Mouse (Mus musculus): ENCODE results near the gene Srcin1.

Srcin1 gene

DNA sequence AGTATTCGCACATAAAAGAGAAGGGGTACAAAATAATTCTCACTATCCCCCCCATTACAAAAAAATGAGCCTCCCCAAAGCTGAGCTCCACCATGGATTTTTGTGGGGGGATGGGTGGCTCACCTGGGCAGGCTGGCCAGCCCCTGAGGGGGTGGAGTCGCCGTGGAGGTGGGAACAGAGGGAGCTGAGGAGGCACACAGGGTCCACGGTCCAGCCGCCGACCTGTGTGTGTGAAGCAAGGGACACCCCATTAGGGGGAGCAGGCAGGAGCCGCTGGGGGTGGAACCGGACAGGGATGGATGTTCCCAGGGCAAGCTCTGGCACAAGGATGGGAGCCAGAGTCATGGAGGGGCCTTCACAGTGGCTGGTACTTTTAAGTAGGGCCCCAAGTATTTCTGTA is 27.2 kb downstream of the Srcin1 start:
- DNase-seq: no peak

DNA sequence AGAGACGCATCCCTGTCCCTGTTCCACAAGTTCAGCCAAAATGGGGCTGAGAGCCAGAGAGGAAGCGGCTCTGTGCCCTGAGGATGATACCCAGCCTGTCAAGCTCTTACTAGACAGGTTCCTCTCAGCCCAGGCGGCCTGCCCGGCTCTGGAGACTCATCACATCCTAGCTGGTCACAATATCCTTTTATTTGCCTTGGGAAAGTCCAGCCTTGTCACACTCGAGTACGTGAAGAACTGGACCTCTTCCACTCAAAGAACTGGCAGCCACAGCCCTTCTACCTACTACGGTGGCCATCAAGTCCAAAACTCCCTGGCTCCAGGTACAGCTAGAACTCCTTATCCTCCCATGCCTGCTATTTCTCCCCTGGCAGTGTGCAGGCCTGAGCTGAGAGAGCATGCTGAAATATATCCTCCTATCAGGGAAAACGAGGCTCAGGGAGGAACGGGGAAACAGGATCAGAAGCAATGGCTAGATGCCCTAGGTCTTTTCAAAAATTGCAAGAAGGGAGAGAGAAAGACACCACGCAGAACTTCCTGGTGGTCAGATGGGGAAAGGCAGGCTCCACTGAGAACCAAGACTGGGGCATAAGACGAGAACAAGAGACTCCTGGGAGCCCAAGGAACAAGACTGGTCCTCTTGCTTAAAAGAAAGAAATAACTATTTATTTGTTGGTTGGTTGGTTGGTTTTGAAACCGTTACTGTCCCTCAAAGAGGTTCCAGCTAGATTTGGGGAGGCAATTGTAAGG is 27.9 kb downstream of the Srcin1 start:
- no peak for DNase-seq

DNA sequence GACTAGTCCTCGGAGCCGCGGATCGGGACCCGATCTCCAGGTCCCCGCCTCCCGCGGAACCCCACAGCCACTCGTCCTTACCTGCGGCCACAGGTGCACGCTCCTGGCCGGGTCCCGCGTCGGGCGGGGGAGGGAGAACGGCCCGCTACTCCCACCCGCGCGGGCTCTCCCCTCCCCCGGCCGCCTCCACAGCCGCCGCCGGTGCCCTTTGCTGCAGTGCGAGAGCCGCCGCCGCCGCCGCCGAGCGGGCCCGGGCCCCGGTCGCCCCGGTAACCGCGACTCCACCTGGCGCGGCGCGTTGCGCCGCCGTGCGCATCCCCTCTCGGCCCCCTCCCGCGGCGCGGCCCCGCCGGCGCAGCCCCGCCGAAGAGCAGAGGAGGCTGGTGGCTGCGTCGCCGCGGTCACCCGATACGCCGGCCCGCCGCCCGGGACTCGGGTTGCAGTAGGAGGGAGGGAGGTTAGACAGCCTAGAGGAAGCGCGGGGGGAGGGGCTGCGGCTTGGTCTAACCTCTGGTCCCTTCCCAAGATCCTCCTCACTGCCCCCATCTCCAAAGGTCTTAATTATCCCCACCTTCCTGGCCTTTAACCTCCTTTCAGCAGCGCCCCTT is 29.1 kb downstream of the Srcin1 start:
- no peak for DNase-seq

DNA sequence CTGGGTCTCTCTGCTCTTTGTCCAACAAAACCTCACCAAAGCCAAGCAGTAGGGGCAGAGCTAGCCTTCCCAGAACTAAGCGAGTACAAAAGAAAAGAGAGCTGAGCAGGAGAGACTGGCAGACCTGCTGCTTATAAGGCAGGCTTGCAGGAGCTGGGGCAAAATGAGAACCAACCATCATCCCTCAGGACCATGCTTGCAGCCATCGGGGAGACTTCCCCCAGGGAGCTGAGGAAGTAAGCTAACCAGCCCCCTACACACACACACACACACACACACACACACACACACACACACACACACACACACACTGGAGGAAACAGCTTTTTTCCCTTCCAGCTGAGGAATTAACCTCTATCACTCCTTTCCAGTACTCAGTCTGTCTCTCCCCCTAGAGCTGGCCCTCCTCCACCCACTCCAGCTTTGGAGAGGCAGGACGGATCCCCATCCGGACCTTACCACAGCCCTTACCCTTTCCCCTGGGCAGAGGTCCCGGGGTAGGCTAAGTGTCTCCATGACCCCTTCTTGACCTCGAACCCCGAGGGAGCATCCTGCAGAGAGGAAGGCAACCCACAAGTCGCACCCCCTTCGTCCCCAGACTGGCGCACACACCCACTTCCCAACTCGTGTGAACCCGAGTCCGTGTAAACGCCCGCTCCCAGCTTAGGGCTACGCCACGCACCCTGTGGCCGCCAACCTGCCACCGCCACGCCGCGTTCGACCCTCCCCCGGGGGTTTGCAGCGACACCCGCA is 30.0 kb downstream of the Srcin1 start:
- DNase-seq: no peak

DNA sequence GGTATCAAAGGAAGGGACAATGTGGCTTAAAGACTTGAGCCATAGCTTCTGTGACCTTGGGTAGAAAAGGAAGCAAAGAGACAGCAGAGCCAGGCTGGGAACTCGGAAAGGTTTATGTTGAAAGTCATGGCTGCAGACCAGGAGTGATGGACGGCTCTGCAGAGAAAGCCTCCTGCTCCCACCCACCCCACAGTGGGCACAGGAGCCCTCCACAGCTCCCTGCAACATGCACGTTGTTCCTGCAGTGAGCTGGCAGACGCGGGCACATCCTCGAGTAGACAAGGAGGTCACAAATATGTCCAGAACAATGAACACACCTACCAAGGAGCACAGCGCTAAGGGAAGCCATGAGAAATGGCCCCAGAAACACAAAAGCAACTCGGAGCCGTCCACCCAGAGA is 32.1 kb downstream of the Srcin1 start:
- DNase-seq: no peak

DNA sequence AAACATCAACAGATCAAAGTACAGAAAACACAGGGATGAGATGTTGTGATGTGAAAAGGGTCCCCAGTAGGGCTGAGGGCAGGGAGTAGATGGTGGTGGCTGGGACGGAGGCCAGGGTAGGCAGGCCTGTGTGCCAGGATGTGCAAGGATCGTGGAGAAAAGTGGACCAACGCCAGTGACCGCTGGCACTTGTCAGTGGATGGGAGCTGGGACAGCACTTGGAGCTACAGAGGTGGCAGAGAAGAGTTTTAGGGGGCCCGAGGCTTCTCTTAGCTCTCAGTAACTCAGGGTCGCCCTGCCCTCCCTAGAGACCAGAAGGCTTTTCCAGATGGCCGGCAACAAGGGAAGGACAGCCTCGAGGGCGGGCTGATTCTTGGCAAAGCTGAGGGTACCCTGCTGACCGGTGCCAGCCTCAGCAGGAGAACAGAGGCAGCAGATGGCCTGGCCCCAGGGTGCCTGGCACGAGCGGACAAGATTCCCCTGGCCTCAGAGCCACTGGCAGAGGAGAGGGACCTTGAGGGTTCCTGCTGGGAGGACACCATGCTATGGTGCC is 32.7 kb downstream of the Srcin1 start:
- no peak for DNase-seq

DNA sequence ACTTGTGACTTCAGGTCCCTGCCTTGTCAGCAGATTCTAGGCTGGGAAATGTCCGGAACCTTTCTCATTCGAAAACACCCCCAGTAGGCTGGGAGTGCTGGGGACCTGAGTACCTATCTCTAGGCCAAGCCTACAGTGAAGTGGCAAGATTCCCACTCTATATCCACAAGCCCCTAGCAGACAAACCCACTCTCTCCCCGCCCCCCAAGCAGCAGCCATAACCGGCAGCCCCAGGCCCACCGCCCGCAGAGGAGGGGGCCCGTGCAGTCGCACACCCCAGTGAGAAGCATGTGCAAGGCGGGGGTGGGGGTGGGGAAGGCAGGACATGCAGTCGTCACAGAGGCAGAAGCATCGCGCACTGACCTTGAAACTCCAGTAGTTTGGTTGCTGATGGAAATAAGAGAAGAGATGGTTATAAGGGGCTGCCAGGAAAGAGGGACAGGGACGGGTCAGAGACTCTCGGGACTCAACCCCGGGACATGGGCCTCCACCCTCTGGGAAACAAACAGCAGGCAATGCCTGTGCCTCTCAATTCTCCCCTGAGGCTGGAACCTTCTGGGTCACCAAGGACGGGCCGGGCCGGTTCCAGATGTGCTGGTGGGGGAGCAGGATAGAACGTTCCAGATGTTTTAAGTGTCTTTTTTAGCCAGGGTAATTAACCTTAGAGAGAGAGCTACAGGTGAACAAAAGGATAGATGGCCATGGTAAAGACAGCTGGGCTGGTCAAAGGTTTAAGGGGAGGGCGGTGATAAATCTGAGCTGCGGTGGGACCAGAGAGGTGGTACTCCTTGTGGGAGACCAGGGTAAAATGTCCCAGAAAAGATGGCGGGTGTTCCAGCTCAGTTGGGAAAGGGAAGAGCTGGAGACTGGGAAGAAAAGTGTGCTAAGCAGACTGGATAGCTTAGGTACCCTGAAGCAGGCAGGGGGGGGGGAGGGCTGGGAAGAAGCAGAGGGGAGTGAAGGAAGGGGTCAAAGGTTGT is 33.5 kb downstream of the Srcin1 start:
- DNase-seq: no peak

DNA sequence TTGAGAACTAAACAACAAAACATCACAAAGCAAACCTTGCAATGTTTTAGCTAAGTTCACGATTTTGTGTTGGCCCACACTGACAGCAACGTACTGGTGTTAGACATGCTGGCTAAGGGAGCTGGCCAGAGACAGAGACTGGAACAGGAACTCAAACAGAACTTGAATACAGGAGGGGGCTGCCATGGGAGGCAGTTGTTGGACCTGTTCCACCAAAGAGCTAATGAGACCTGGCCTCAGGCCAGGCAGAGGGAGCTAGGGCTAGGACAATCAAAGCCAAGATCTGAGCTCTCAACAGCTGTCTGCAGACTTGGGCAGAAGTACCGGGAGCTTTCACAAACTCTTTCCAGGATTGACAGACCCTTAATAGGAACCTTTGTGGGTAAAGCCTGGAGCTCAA is 35.4 kb downstream of the Srcin1 start:
- DNase-seq: peak; percentile 48

DNA sequence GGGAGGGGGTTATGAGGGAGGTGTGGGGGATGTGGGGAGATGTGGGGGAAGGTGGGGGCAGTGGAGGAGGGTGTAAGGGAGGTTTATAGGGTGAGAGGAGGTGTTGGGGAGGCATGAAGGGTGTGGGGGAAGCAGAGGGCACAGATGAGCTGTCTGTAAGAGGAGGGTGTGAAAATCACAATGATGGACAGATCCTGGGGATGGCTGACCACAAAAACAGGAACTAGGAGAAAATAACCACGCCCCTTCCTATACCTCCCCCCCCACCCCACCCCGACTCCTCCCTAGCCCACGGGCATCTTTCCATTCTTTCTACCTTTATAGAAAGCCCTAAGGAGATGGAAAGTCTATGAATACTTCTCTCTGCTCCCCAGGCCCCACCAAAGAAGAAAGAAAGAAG is 35.9 kb downstream of the Srcin1 start:
- DNase-seq: no peak

DNA sequence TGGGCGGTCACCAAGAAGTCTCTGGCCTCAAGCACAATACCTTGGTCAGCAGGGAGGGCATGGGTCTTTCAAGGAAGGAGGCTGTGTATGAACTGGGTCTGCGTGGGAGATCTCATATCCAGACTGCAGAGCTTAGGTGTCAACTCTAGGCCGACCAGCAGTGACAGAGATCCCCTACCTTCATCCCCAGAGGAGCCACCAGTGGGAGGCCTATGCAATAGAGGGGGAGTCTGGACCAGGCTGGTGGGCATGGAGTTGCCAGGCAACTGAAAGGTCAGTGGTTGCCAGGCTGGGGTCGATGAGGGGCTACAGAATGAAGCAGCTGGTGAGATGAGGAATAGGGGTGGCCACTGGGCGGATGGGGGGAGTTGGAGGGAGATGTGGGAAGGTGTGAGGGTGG is 36.4 kb downstream of the Srcin1 start:
- no peak for DNase-seq

DNA sequence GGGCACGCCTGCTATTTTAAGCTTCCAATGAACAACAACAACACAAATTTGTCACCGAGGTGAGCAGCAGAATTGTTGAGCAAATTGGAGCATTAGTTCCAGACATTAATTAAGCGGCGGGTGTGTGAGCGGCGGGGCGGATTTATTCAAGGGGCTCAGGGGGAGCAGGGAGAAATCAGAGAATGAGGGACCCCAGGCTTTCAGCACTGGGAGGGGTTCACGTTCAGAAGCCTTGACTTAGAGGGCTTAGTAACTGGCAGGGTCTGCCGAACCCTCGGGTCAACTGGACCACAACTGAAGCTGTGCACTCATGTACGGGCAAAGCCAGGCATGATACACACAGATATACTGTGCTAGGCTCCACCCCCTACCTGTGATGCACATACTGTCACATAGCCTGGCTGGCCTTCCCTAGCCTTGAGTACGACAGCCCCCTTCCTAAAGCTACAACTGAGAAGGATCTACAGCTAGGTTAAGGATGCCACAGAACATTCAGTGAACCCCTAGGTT is 38.4 kb downstream of the Srcin1 start:
- DNase-seq: no peak

DNA sequence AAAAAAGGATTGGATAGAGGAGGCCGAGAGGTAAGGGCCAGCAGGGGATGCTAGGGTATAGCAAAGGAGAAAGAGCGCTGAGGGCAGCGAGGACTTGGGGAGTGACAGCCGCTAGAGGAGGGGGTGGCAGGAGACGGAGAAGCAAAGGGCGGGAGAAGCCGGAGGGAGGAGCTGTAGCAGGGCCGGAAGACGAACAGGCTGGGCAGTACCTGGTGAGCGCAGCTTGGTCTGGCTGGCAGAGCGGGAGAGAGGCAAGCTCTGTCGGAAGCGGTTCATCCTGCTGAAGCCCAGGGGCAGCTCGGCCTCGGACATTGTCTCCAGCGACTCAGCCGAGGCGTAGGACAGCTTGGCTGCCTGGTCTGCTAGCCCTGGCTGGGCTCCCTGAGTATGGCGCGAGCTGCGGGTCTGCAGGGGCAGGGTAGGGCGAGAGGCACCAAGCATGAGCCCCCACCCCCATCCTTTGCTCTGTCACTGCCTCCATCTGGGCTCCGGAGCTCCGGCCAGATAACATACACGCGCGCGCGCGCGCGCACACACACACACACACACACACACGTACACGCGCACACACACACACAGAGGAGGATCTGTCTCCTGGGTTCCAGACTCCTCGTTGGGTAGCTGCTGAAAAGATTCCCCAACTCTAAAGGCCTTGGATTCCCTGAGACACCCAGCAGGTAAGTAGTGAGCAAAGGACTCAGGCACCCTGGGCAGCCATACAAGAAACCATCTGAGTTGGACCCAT is 39.0 kb downstream of the Srcin1 start:
- no peak for DNase-seq

DNA sequence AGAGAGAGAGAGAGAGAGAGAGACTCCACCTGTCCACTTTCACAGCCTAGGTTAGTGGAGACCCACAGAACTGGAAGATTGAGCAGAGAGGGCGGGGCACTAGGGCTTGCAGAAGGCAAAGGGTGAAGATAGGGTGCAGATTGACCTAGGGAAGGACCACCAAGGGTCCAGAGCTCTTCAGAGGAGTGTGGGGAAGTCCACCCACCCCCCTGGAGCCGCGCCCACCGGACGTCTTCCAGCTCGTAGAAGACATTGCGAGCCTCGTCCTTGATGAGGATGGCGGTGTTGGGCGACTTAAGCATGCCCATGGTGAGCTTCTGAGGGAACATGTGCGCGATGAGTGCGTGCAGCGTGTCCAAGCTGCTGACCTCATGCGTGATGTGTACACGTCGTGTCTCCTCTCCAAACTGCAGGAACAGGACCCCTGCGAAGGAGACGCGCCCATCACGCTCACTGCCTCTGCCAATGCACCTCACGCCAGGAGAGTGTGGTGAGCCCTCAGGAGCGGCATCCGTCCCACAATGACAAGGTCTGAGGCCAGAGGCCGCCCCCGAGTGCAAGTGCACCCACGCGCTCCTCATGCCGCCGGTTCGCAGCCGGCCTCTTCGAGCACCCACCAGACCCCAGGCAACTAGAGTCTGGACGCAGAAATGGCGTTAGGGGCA is 39.8 kb downstream of the Srcin1 start:
- DNase-seq: no peak

DNA sequence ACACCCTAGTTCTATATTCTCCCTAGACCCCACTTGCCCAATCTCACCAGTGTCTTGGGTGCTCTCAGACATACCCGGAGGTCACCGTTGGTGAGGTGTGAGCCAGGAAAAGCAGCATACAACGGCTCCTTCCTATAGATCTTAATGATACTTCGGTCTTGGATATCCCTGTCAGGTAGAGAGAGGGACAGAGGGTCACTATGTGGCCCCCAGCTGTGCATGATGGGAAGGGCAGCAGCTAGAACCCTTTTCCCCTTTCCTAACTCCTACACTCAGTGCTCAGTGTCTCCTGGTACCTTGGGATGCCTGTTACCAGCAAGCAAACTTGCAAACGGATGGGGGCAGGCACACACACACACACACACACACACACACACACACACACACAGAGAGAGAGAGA is 40.3 kb downstream of the Srcin1 start:
- no peak for DNase-seq

DNA sequence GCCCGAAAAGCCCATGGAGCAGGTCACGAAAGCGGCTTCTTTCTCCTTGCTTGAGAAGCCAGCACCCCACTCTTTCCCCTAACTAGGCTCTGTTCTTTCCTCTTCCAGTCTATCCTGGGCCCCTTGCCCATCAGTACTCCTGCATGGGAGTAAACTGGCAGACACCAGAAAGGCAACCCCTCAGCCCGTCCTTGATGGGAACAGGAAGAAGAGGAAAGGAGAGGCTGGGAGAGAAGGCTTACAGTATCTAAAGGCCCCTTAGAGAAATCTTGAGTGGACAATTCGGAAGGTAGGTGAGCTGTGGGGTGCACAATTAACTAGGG is 40.7 kb downstream of the Srcin1 start:
- DNase-seq: no peak

DNA sequence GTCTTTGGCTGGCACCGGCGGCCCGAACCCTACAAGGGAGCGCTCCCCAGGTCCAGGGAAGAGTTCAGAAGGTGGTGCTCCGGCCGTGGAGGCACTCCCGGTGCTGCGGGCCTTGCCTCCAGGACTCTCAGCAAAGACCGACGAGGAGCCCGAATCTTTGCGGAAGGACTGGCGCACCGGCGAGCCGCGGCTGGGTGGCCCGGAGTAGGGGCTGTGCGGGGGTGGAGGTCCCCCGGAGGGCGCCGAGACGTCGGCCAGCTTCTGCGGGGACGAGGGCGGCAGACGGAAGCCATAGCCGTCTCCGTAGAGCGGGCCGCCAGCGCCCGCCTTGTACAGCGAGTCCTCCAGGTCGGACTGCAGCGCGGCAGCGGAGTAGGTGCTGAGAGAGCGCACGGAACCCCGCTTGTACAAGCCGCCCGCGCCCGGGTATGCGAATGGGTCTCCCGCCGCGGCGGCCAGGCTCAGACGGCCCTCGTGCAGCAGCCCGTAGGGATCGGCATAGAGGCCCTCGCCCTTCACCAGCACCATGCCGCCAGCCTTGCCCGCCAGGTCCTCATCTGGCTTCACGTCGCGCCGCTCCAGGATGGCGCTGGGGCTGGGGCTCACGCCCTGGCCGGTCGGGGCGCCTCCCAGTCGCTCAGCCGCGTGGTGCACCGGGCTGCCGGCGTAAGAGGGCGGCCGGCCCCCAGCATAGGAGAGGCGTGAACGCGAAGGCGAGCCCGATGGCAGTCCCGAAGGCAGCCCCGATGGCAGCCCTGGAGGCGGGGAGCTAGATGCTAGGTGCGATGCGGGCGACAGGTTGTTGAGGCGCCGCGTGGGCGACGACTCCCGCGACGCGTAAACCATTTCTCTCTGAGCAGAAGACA is 41.3 kb downstream of the Srcin1 start:
- no peak for DNase-seq

DNA sequence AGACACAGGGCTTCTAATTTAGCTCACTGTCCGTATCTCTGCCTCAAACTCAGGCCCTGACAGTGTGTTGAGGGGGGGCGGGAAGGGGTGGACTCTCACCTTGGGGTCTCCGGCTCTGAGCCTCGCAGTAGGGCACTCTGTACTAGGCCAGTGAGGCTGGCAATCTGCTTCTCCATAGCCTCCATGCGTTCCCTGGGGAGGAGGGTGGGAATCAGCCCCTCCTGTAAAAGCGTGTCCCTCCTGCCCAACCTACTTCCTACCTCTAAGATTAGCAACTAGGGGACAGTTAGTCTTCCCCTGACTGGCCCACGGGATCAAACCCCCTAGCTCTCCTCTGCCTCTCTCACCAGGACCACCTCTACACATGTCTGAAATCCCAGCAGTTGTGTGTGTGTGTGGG is 42.3 kb downstream of the Srcin1 start:
- no peak for DNase-seq

DNA sequence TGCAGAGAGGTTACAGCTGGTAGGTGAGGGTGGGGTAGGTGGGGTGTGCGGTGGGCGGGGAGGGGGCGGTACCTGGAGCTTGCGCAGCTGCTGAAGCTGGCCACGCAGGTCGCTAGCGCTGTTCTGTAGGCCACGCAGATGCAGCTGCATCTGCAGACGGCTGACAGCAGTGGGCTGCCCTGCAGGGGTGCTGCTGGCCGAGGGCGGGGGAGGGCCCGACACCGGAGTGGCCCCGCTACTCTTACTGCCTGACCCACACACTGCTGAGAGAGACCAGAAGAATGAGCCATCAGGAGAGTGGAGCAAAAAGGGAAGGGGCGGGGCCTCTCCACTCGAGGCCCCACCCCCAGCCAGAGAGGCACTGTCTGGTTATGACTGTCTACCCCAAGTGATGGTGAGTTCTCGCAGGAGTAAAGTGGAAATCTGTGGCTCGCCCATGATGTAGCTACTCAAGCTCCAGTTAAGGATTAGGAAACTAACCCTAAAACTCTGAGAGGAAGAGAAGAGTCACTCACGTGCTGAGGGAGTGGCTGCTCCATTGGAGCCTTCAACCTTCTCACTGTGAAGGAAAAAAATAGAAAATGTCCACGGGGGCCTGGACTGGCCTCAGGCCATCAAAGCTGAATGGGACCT is 42.9 kb downstream of the Srcin1 start:
- DNase-seq: no peak

DNA sequence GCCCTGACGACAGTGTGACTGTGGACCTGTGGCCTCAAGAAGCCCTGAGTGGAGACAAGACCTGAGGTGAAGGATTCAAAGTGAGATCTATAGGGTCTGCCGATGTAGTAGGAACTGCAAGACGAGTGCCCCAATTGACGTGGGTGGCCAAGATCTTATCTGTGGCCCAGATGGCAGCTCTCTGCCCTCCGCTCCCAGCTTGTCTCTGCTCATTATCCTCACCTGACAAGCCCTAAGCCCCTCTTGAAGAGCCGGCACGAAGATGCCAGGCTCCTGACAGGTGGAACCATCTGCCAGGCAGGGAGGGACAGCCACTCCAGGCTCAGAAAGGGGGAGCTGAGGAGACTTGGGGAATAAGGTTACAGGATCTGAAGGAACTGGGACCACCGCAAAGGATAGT is 43.6 kb downstream of the Srcin1 start:
- DNase-seq: no peak

Measured in lung, postnatal 14 days (tissue).